In genomic region chr12:84400068-84400467, GRCm38 (mm10) we compare ENCODE assay signal across 14 mouse cellular contexts. TPM values are rescaled to one million over a fixed set of nuclear protein-coding genes. Genes with fewer than 3 reads are reported as not detected.
DNase-seq lines count a peak whose midpoint lies in the region; ATAC-seq and TF ChIP-seq lines count a peak whose summit lies in the region.
"Had no signal": no experiment of that assay in that cellular context is flagged by ENCODE, and none has a peak within 500 bp of the region (broad histone marks: within the 10 kb centered on the region; RNA-seq: fewer than 3 reads in every experiment).

No protein-coding gene starts in this region.

- H3K4me1 ChIP-seq in kidney, embryonic 15.5 days: peaks cover 15% of the 10 kb centered on the region; the same call in 1 of the 2 replicates
- H3K4me1 ChIP-seq in intestine, embryonic 15.5 days (replicated peaks): 0 out of 2 replicates have a peak, but pooled peaks cover 4% of the 10 kb centered on the region
- H3K4me1 ChIP-seq in liver, postnatal 0 days (ENCODE audit: insufficient read depth): peaks cover 10% of the 10 kb centered on the region; the same call in 1 of the 2 replicates
- H3K4me1 ChIP-seq: midbrain, embryonic 13.5 days had no signal

- no peak for ATAC-seq in kidney, embryonic 15.5 days (replicated peaks; ENCODE audit: low FRiP score)
- ATAC-seq in intestine, embryonic 15.5 days: no peak
- ATAC-seq in liver, postnatal 0 days: no peak
- ATAC-seq: forebrain, embryonic 14.5 days; midbrain, embryonic 13.5 days had no signal

- WGBS in kidney, embryonic 15.5 days: 81% methylated on average over 3 of the region's 3 CpGs
- 62% methylated on average over 3 of the region's 3 CpGs for WGBS in intestine, embryonic 15.5 days
- WGBS in liver, postnatal 0 days (ENCODE audit: insufficient replicate concordance): 69% methylated on average over 3 of the region's 3 CpGs

- H3K9ac ChIP-seq in kidney, embryonic 15.5 days: no peak overlapping the region
- H3K9ac ChIP-seq in intestine, embryonic 15.5 days: no peak overlapping the region
- H3K9ac ChIP-seq in liver, postnatal 0 days (replicated peaks): peak overlapping the region; percentile 34
- H3K9ac ChIP-seq: midbrain, embryonic 13.5 days had no signal

- peak overlapping the region; percentile 41 for H3K27ac ChIP-seq in kidney, embryonic 15.5 days
- peak overlapping the region; percentile 81 for H3K27ac ChIP-seq in intestine, embryonic 15.5 days
- H3K27ac ChIP-seq in liver, postnatal 0 days (ENCODE audit: low read depth): peak overlapping the region; percentile 89
- H3K27ac ChIP-seq: midbrain, embryonic 13.5 days had no signal

- H3K4me2 ChIP-seq in kidney, embryonic 15.5 days: no peak overlapping the region
- H3K4me2 ChIP-seq in intestine, embryonic 15.5 days (replicated peaks): peak overlapping the region; percentile 33
- peak overlapping the region; percentile 43 for H3K4me2 ChIP-seq in liver, postnatal 0 days (ENCODE audit: low read depth, low read length)
- H3K4me2 ChIP-seq: midbrain, embryonic 13.5 days had no signal

- no peak for TF ChIP-seq EP300 in liver, postnatal 0 days (IDR thresholded peaks at IDR 0.05; ENCODE audit: low read depth)

- TF ChIP-seq CTCF in liver, postnatal 0 days (IDR thresholded peaks at IDR 0.05; ENCODE audit: low read depth): no peak

- no peaks in the 10 kb centered on the region for H3K9me3 ChIP-seq in kidney, embryonic 15.5 days (replicated peaks)
- H3K9me3 ChIP-seq in intestine, embryonic 15.5 days: no peaks in the 10 kb centered on the region
- no peaks in the 10 kb centered on the region for H3K9me3 ChIP-seq in liver, postnatal 0 days (ENCODE audit: low read length)
- H3K9me3 ChIP-seq: midbrain, embryonic 13.5 days had no signal

- H3K4me3 ChIP-seq in kidney, embryonic 15.5 days (replicated peaks): no peak overlapping the region
- peak overlapping the region; percentile 9; the same call in 1 of the 2 replicates for H3K4me3 ChIP-seq in intestine, embryonic 15.5 days (replicated peaks)
- no peak overlapping the region for H3K4me3 ChIP-seq in liver, postnatal 0 days (ENCODE audit: low read depth, low read length)
- H3K4me3 ChIP-seq: midbrain, embryonic 13.5 days; myocyte had no signal

- H3K27me3 ChIP-seq in kidney, embryonic 15.5 days: no peaks in the 10 kb centered on the region
- no peaks in the 10 kb centered on the region for H3K27me3 ChIP-seq in intestine, embryonic 15.5 days (replicated peaks)
- H3K27me3 ChIP-seq in liver, postnatal 0 days (ENCODE audit: insufficient read depth, low read length): no peaks in the 10 kb centered on the region
- H3K27me3 ChIP-seq: midbrain, embryonic 13.5 days had no signal

- DNase-seq in kidney, adult 11 months: no peak
- DNase-seq in adrenal gland, postnatal 36 days: peak; percentile 27
- DNase-seq in liver, postnatal 0 days: no peak
- no peak for DNase-seq in urinary bladder, postnatal 36 days (ENCODE audit: low spot score in 2 of 2)
- no peak for DNase-seq in right cerebral cortex, postnatal 25 days
- DNase-seq in ovary, postnatal 36 days (ENCODE audit: low spot score): no peak
- DNase-seq: cerebellum, adult 2 months; lung, postnatal 4 days; thymus, adult 18-20 months had no signal

- no peaks in the 10 kb centered on the region for H3K36me3 ChIP-seq in kidney, embryonic 15.5 days
- H3K36me3 ChIP-seq in intestine, embryonic 15.5 days: no peaks in the 10 kb centered on the region
- H3K36me3 ChIP-seq in liver, postnatal 0 days (replicated peaks; ENCODE audit: insufficient read depth, low read length): 0 out of 2 replicates have a peak, but pooled peaks cover 4% of the 10 kb centered on the region
- H3K36me3 ChIP-seq: midbrain, embryonic 13.5 days had no signal

RNA-seq across cellular contexts. Expression of gene Entpd5, which starts 8.8 kb away (rescaled TPM):
- polyA plus RNA-seq in kidney, embryonic 15.5 days (2015; fragmentation: Nextera tagmentation; extraction: Ambion mirVana): 36.8 and 38.0 TPM in 2 replicates
- total RNA-seq in adrenal gland, postnatal 36 days (2021): 100 to 1,000 TPM in 1 of 2 experiments, 10 to 100 TPM in 1; 99.3 to 172 TPM
- polyA plus RNA-seq in intestine, embryonic 15.5 days (2015; fragmentation: Nextera tagmentation; extraction: Ambion mirVana): 37.1 and 39.5 TPM in 2 replicates
- polyA plus RNA-seq in liver, postnatal 0 days (2015; fragmentation: Nextera tagmentation; extraction: Ambion mirVana): 23.5 and 24.8 TPM in 2 replicates

RNA-seq across cellular contexts. Expression of gene Bbof1, which starts 8.8 kb away (rescaled TPM):
- polyA plus RNA-seq in kidney, embryonic 15.5 days (2015; fragmentation: Nextera tagmentation; extraction: Ambion mirVana): 1.2 and 1.7 TPM in 2 replicates
- 1 to 10 TPM; 1.9 to 2.4 TPM for total RNA-seq in adrenal gland, postnatal 36 days (2021)
- polyA plus RNA-seq in intestine, embryonic 15.5 days (2015; fragmentation: Nextera tagmentation; extraction: Ambion mirVana): 0.52 and 0.80 TPM in 2 replicates
- polyA plus RNA-seq in liver, postnatal 0 days (2015; fragmentation: Nextera tagmentation; extraction: Ambion mirVana): 0.34 and 0.51 TPM in 2 replicates

RNA-seq across cellular contexts. Expression of gene Rnf113a2, which starts 16.9 kb away (rescaled TPM):
- 23.8 and 24.8 TPM in 2 replicates for polyA plus RNA-seq in kidney, embryonic 15.5 days (2015; fragmentation: Nextera tagmentation; extraction: Ambion mirVana)
- 10 to 100 TPM; 17.9 to 19.4 TPM for total RNA-seq in adrenal gland, postnatal 36 days (2021)
- 21.6 and 23.6 TPM in 2 replicates for polyA plus RNA-seq in intestine, embryonic 15.5 days (2015; fragmentation: Nextera tagmentation; extraction: Ambion mirVana)
- polyA plus RNA-seq in liver, postnatal 0 days (2015; fragmentation: Nextera tagmentation; extraction: Ambion mirVana): 13.3 and 13.9 TPM in 2 replicates

RNA-seq across cellular contexts. Expression of gene Fam161b, which starts 38.4 kb away (rescaled TPM):
- 3.7 and 4.2 TPM in 2 replicates for polyA plus RNA-seq in kidney, embryonic 15.5 days (2015; fragmentation: Nextera tagmentation; extraction: Ambion mirVana)
- total RNA-seq in adrenal gland, postnatal 36 days (2021): 1 to 10 TPM; 2.5 to 2.6 TPM
- polyA plus RNA-seq in intestine, embryonic 15.5 days (2015; fragmentation: Nextera tagmentation; extraction: Ambion mirVana): 2.4 and 2.6 TPM in 2 replicates
- 0.15 and 0.31 TPM in 2 replicates for polyA plus RNA-seq in liver, postnatal 0 days (2015; fragmentation: Nextera tagmentation; extraction: Ambion mirVana)

RNA-seq across cellular contexts. Expression of gene Coq6, which starts 38.6 kb away (rescaled TPM):
- polyA plus RNA-seq in kidney, embryonic 15.5 days (2015; fragmentation: Nextera tagmentation; extraction: Ambion mirVana): 50.2 and 53.3 TPM in 2 replicates
- 10 to 100 TPM; 44.6 to 63.2 TPM for total RNA-seq in adrenal gland, postnatal 36 days (2021)
- polyA plus RNA-seq in intestine, embryonic 15.5 days (2015; fragmentation: Nextera tagmentation; extraction: Ambion mirVana): 47.5 and 53.8 TPM in 2 replicates
- polyA plus RNA-seq in liver, postnatal 0 days (2015; fragmentation: Nextera tagmentation; extraction: Ambion mirVana): 17.6 and 18.7 TPM in 2 replicates

Comparison
In these comparisons a context has a peak if more than half of its experiments do, and no peak if none do; other contexts are left out.
1. DNase-seq: peak in adrenal gland, postnatal 36 days (2 of 2); none in kidney, adult 11 months (single experiment), liver, postnatal 0 days (single experiment), urinary bladder, postnatal 36 days (0 of 2), right cerebral cortex, postnatal 25 days (single experiment) and ovary, postnatal 36 days (single experiment).
2. Peak in every context shown above with its lines, with median percentiles within 50 percentile points of each other: H3K27ac ChIP-seq.